Mouse (Mus musculus) embryonic facial prominence, embryonic 14.5 days (tissue): Measurements from ENCODE around the gene Mks1. TPM values are rescaled to one million over a fixed set of nuclear protein-coding genes. Genes with fewer than 3 reads are reported as not detected.

Source experiments
- ATAC-seq: fragments of 200-750 bp; cut with Nextera tagmentation; 2 replicates; pipeline ENCODE4 v1.8.0; 2017; ENCODE audit warnings: low read depth, moderate number of reproducible peaks, moderate TSS enrichment
- DNase-seq: peaks from one replicate; pipeline ENCODE4 v3.0.0-alpha.2; 2015; ENCODE audit warnings: low spot score
- H3K27ac ChIP-seq: fragments of 300-500 bp; sonication (generic); replicated peaks from 2 replicates; pipeline ENCODE4 v1.5.1; 2014; ENCODE audit warnings: low read depth, mild to moderate bottlenecking, low read length, moderate library complexity
- H3K27me3 ChIP-seq: fragments of 300-500 bp; sonication (generic); replicated peaks from 2 replicates; pipeline ENCODE4 v1.6.1; 2014; ENCODE audit warnings: low read length; ENCODE audit not compliant: control insufficient read depth, insufficient read depth
- H3K36me3 ChIP-seq: fragments of 300-500 bp; sonication (generic); 2 replicates; pipeline ENCODE4 v1.6.1; 2014; ENCODE audit warnings: low read length, mixed read lengths; ENCODE audit not compliant: control insufficient read depth, insufficient read depth
- H3K4me1 ChIP-seq: fragments of 300-500 bp; sonication (generic); 2 replicates; pipeline ENCODE4 v1.6.1; 2014; ENCODE audit warnings: antibody characterized with exemption, low read length; ENCODE audit not compliant: control insufficient read depth, insufficient read depth
- H3K4me2 ChIP-seq: fragments of 300-500 bp; sonication (generic); 2 replicates; pipeline ENCODE4 v1.6.1; 2014; ENCODE audit warnings: low read depth, mild to moderate bottlenecking, low read length, moderate library complexity, mixed read lengths
- H3K4me3 ChIP-seq: fragments of 300-500 bp; sonication (generic); 2 replicates; pipeline ENCODE4 v1.5.1; 2014; ENCODE audit warnings: low read depth, mild to moderate bottlenecking, low read length
- H3K9ac ChIP-seq: fragments of 300-500 bp; sonication (generic); 2 replicates; pipeline ENCODE4 v1.6.1; 2014; ENCODE audit warnings: low read depth, mild to moderate bottlenecking, low read length, moderate library complexity, mixed read lengths
- H3K9me3 ChIP-seq: fragments of 300-500 bp; sonication (generic); 2 replicates; pipeline ENCODE4 v1.6.1; 2016; ENCODE audit warnings: low read length; ENCODE audit not compliant: control insufficient read depth
- WGBS: fragments of 180-500 bp; shearing (Covaris S2); extraction: QIAGEN DNeasy Blood & Tissue Kit; methylation state at CpG from one replicate; pipeline ENCODE4 v1.1.7; 2014; 5-methylcytosine and 5-hydroxymethylcytosine counted together
- polyA plus RNA-seq: library from polyadenylated mRNA; unstranded; fragments of >200 nt; fragmentation: Nextera tagmentation; extraction: Ambion mirVana; gene quantifications from 2 replicates; pipeline ENCODE4 v1.2.1, GENCODE M21; 2014

Gene Mks1
- polyA plus RNA-seq, 1 experiment from 2014 or later = 11.9 TPM

DNA sequence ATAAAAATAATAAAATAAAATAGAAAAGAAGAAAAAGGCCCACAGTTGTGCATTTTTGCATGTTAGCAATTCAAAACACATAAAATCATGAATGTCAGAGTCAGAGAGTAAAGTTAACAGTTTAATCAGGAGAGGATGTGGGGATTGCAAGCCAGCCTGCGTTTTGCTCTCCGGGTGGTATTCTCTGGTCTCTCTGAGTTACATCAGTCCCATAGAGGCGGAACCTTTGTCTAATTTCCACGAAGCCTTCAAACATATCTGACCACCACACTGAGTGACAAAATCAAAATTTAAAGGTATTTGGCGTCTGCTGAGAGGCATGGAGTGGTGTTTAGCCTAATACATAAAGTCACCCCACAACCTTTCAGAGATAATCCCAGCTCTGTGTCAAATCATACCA lies 31.8 kb downstream of the Mks1 start:
- Histone ChIP-seq H3K27me3 (no peaks in the 10 kb centered on the region), H3K4me3 (no peak overlapping the region), H3K9ac (no peak overlapping the region), H3K36me3 (no peaks in the 10 kb centered on the region), H3K4me2 (no peak overlapping the region), H3K4me1 (no peaks in the 10 kb centered on the region), H3K27ac (no peak overlapping the region), H3K9me3 (no peaks in the 10 kb centered on the region)
- no peak for DNase-seq
- no peak for ATAC-seq
- WGBS = 74% methylated on average over 5 of the region's 5 CpGs

DNA sequence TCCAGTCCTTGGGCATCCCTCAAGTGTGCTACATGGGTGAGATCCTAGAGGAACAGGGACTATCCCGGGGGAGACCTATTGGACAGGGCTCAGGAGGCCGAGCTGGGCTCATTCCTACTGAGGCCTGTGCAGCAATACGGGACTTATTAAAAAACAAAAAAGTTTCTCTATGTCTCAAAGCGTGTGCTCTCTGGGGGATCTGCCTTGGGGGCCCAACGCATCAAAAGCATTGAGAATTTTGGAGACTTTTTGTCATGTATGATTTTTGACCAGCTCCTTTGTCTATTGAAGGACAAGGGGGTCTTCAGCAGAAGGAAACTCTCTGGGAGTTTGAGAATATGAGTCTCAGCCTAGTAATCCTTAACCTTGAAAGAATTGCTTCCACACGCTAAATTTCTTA lies 39.2 kb downstream of the Mks1 start, which contains the start of gene Olfr462:
TSS of gene Olfr462 (minus strand) at position 101 of the 400 bp plus-strand sequence.
- DNase-seq (no peak), ATAC-seq (no peak)
- H3K4me3 ChIP-seq = no peak within 1 kb of the TSS
- no peaks in the 10 kb centered on the region for H3K27me3 ChIP-seq
- no peaks in the 10 kb centered on the region for H3K9me3 ChIP-seq
- no peak within 1 kb of the TSS for H3K27ac ChIP-seq
- no peaks in the 10 kb centered on the region for H3K36me3 ChIP-seq
- WGBS = 81% methylated on average over 6 of the region's 6 CpGs
- H3K4me1 ChIP-seq = no peaks in the 10 kb centered on the region
- H3K4me2 ChIP-seq = no peak within 1 kb of the TSS
- H3K9ac ChIP-seq = no peak within 1 kb of the TSS

DNA sequence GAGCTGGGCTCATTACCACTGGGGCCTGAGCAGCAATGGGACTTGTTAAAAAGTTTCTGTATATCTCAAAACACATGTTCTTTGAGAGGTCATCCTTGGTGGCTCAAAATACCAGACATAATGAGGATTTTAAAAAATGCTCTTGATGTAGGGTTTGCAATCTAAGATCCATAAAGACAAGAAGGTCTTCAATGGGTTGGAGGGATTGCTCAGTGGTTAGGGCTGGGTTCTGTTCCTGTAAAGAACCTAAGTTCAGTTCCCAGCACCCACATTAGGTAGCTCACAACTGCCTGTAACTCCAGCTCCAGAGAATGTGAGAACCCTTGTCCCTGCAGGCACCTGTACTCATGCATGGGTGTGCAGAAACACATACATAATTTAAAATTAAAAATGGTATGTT lies 44.3 kb downstream of the Mks1 start, which contains the start of gene Olfr463:
TSS of gene Olfr463 (minus strand) at position 101 of the 400 bp plus-strand sequence.
- Histone ChIP-seq H3K27me3 (no peaks in the 10 kb centered on the region), H3K27ac (no peak within 1 kb of the TSS), H3K9ac (no peak within 1 kb of the TSS), H3K9me3 (no peaks in the 10 kb centered on the region), H3K4me3 (no peak within 1 kb of the TSS), H3K4me2 (no peak within 1 kb of the TSS), H3K36me3 (no peaks in the 10 kb centered on the region), H3K4me1 (no peaks in the 10 kb centered on the region)
- ATAC-seq = no peak
- no peak for DNase-seq

GRCm38 (mm10) chr11:87904331-87904730 lies 51.3 kb downstream of the Mks1 start:
- Histone ChIP-seq H3K36me3 (no peaks in the 10 kb centered on the region), H3K4me3 (no peak overlapping the region), H3K4me1 (no peaks in the 10 kb centered on the region), H3K9me3 (no peaks in the 10 kb centered on the region), H3K27ac (no peak overlapping the region), H3K9ac (no peak overlapping the region), H3K4me2 (no peak overlapping the region), H3K27me3 (no peaks in the 10 kb centered on the region)
- no peak for ATAC-seq
- no peak for DNase-seq
- WGBS = 74% methylated on average over 3 of the region's 3 CpGs

Other genes starting within 250 kb of the Mks1 start
- 0.17 and 0.25 TPM in 2 replicates for gene Hsf5, start 236.1 kb upstream of the Mks1 start, polyA plus RNA-seq
- gene Rnf43, start 190.5 kb upstream of the Mks1 start, polyA plus RNA-seq = 5.3 and 6.2 TPM in 2 replicates
- 146 and 153 TPM in 2 replicates for gene Supt4a, start 115.7 kb upstream of the Mks1 start, polyA plus RNA-seq
- gene Tspoap1, start 92.7 kb upstream of the Mks1 start, polyA plus RNA-seq = 1.9 and 2.2 TPM in 2 replicates
- 0.77 and 2.7 TPM in 2 replicates for gene Mpo, start 59.6 kb upstream of the Mks1 start, polyA plus RNA-seq
- gene Lpo, start 24.9 kb upstream of the Mks1 start, polyA plus RNA-seq = 0.18 and 0.38 TPM in 2 replicates
- 0.12 TPM in 1 of 2 replicates, not detected in the other for gene Epx, start 22.3 kb downstream of the Mks1 start, polyA plus RNA-seq
- gene Olfr462, start 39.1 kb downstream of the Mks1 start, polyA plus RNA-seq = not detected in 2 replicates
- not detected in 2 replicates for gene Olfr463, start 44.2 kb downstream of the Mks1 start, polyA plus RNA-seq
- gene Olfr464, start 67.8 kb downstream of the Mks1 start, polyA plus RNA-seq = 0.10 and 0.22 TPM in 2 replicates
- gene Dynll2, start 134.3 kb downstream of the Mks1 start, polyA plus RNA-seq = 13.0 and 13.7 TPM in 2 replicates
- 291 and 327 TPM in 2 replicates for gene Srsf1, start 194.2 kb downstream of the Mks1 start, polyA plus RNA-seq
- gene Vezf1, start 215.1 kb downstream of the Mks1 start, polyA plus RNA-seq = 35.3 and 36.6 TPM in 2 replicates
- gene Cuedc1, start 244.8 kb downstream of the Mks1 start, polyA plus RNA-seq = 17.4 and 17.7 TPM in 2 replicates